Mouse (Mus musculus): Measurements from ENCODE around the gene Atg7.

GRCm38 (mm10) chr6:114742209-114743003, 99.5 kb downstream of the Atg7 start:
- TF ChIP-seq USF1 (IDR thresholded peaks at IDR 0.05; ENCODE audit: low read depth) (no peak), CTCF (IDR thresholded peaks at IDR 0.05; ENCODE audit: control insufficient read depth, insufficient read depth, insufficient read length) (no peak), MAX (IDR thresholded peaks at IDR 0.05) (no peak)

Data from C2C12 (cell line).